Mouse (Mus musculus) ES-E14 (cell line): Measurements from ENCODE around the gene Ippk. TPM values are rescaled to one million over a fixed set of nuclear protein-coding genes. Genes with fewer than 3 reads are reported as not detected.

ENCODE experiments used
- DNase-seq: peaks from one replicate; pipeline ENCODE4 v3.0.0-alpha.2; 2013; ENCODE audit warnings: low read depth, low spot score
- H3K27ac ChIP-seq: 2 replicates; pipeline ENCODE4 v1.5.1; 2012; ENCODE audit warnings: low read depth, mild to moderate bottlenecking, low read length, moderate library complexity, mixed read lengths; ENCODE audit not compliant: poor library complexity, insufficient read depth, severe bottlenecking
- H3K36me3 ChIP-seq: 2 replicates; pipeline ENCODE4 v1.6.1; 2012; ENCODE audit warnings: mild to moderate bottlenecking, low read length, moderate library complexity, mixed read lengths; ENCODE audit not compliant: control insufficient read depth, poor library complexity, insufficient read depth, severe bottlenecking
- H3K4me1 ChIP-seq, 2 experiments: fragments of 150-350 bp in 1 of 2; sonication (generic) in 1 of 2; 2 replicates each; pipeline ENCODE4 v1.6.1; 2012; ENCODE audit warnings: low read length in 2 of 2, mild to moderate bottlenecking in 1 of 2, mixed read lengths in 1 of 2; ENCODE audit not compliant: control insufficient read depth in 2 of 2, insufficient read depth in 2 of 2, poor library complexity in 1 of 2
- H3K4me3 ChIP-seq, 2 experiments: fragments of 150-350 bp in 1 of 2; sonication (generic) in 1 of 2; 2 replicates each; pipeline ENCODE4 v1.5.1; 2012; ENCODE audit warnings: low read length in 2 of 2, low read depth in 1 of 2, mild to moderate bottlenecking in 1 of 2, mixed read lengths in 1 of 2; ENCODE audit not compliant: insufficient read depth in 1 of 2, poor library complexity in 1 of 2, severe bottlenecking in 1 of 2
- H3K9ac ChIP-seq: 2 replicates; pipeline ENCODE4 v1.6.1; 2012; ENCODE audit warnings: low read depth, mild to moderate bottlenecking, low read length, mixed read lengths; ENCODE audit not compliant: poor library complexity, insufficient read depth, severe bottlenecking
- H3K9me3 ChIP-seq: fragments of 150-350 bp; sonication (generic); 2 replicates; pipeline ENCODE4 v1.6.1; 2012; ENCODE audit warnings: low read depth, mild to moderate bottlenecking, low read length; ENCODE audit not compliant: control insufficient read depth, insufficient read depth
- CHD2 ChIP-seq: IDR thresholded peaks from 2 replicates; pipeline ENCODE4 v1.6.1; 2014; ENCODE audit warnings: mild to moderate bottlenecking, low read depth, low read length, inconsistent platforms
- HCFC1 ChIP-seq: IDR thresholded peaks from 2 replicates; pipeline ENCODE4 v1.6.1; 2012; ENCODE audit warnings: low read length, inconsistent platforms, borderline replicate concordance; ENCODE audit not compliant: insufficient read depth
- MAFK ChIP-seq: IDR thresholded peaks from 2 replicates; pipeline ENCODE4 v1.6.1; 2014; ENCODE audit warnings: mild to moderate bottlenecking, low read depth, low read length, inconsistent platforms; ENCODE audit not compliant: insufficient read depth
- ZC3H11A ChIP-seq: IDR thresholded peaks from 2 replicates; pipeline ENCODE4 v1.6.1; 2012; ENCODE audit warnings: low read depth, mild to moderate bottlenecking, inconsistent platforms, low read length, borderline replicate concordance
- ZNF384 ChIP-seq: IDR thresholded peaks from 2 replicates; pipeline ENCODE4 v1.6.1; 2012; ENCODE audit warnings: low read depth, low read length, inconsistent platforms
- in situ Hi-C, 2 experiments: fragments of 600-800 bp; cut with MboI; formaldehyde crosslinking; loops; one replicate each; pipeline ENCODE4 v1.15.1; 2025; ENCODE audit warnings: low sequenced_read_pairs in 2 of 2, inconsistent platforms in 1 of 2; ENCODE audit not compliant: unreplicated experiment in 2 of 2
- total RNA-seq: library from RNA; depleted of rRNA; stranded (reverse); fragments of 300-350 nt; gene quantifications from 2 replicates; pipeline ENCODE4 v1.2.3, GENCODE M21; 2012; rRNA removed

Ippk gene
- 12.1 and 16.9 TPM in 2 replicates for total RNA-seq

- in situ Hi-C loops: no loop called here
- Histone ChIP-seq H3K4me3 (peak within 1 kb of the TSS; percentile 76 to 88), H3K27ac (peak within 1 kb of the TSS; percentile 81), H3K9ac (peak within 1 kb of the TSS; percentile 98), H3K9me3 (no peaks in the 10 kb centered on the region), H3K4me1 (peaks cover 0 to 6% of the 10 kb centered on the region in 2 experiments; a peak in 1 of 4 replicates), H3K36me3 (no peaks in the 10 kb centered on the region)
- TF ChIP-seq ZNF384 (no peak), MAFK (no peak), HCFC1 (peak; percentile 90), CHD2 (no peak), ZC3H11A (no peak)
- DNase-seq: peak; percentile 97
Observed at GRCm38 (mm10) chr13:49420754-49421605, at the start of gene Ippk. Gene Ippk (plus strand): TSS chr13:49421249.

GRCm38 (mm10) chr13:49371428-49371899 lies 49.6 kb upstream of the Ippk start:
- no peak for DNase-seq
- Histone ChIP-seq H3K4me3 (no peak overlapping the region), H3K9me3 (no peaks in the 10 kb centered on the region), H3K4me1 (peaks cover 0 to 8% of the 10 kb centered on the region in 2 experiments; a peak in 1 of 4 replicates), H3K36me3 (peaks cover 28% of the 10 kb centered on the region; the same call in 1 of the 2 replicates), H3K27ac (no peak overlapping the region), H3K9ac (no peak overlapping the region)
- in situ Hi-C loops: no loop called here
- TF ChIP-seq CHD2: no peak
- TF ChIP-seq HCFC1: no peak
- TF ChIP-seq ZNF384: no peak
- TF ChIP-seq MAFK: no peak
- no peak for TF ChIP-seq ZC3H11A

DNA sequence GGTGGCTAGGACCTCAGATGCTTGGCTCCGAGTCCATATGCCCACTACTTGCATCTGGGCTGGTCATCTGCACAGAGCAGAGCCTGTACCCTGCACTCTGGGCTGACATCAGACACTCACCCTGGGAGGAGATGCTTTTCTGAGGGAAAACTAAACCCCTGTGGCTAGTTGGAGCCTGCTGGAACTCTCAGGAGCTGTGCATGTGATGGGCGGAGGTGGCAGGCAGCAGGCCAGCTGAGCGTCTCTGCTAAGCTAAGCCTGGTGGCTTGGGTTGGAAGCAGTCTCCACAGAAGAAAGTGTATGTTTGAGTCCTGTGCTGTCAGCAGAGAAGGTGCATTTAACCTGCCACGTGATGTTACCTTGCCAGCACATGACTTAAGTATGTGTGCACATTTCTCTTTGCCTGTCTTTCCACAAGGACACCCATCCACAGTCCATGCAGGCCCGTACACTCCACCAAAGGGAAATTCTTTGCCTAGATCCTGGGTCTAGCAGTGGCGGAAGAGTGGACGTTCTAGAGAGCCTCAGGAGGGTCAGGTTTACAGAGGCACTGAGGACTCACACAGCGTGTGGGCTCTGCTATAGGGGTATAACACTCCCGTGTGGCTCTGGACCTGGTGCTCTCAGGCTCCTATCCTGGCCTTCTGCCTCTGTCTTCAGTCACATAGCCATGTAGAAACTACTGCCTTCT lies 48.5 kb upstream of the Ippk start:
- no peak overlapping the region for H3K27ac ChIP-seq
- DNase-seq: no peak
- no peak overlapping the region for H3K9ac ChIP-seq
- no peaks in the 10 kb centered on the region for H3K9me3 ChIP-seq
- in situ Hi-C loops: no loop called here
- peaks cover 0 to 8% of the 10 kb centered on the region in 2 experiments; a peak in 1 of 4 replicates for H3K4me1 ChIP-seq
- H3K4me3 ChIP-seq: no peak overlapping the region
- TF ChIP-seq ZC3H11A: no peak
- no peak for TF ChIP-seq ZNF384
- TF ChIP-seq MAFK: no peak
- no peak for TF ChIP-seq CHD2
- TF ChIP-seq HCFC1: no peak
- H3K36me3 ChIP-seq: peaks cover 30% of the 10 kb centered on the region; the same call in 1 of the 2 replicates

- TF ChIP-seq MAFK (no peak), CHD2 (no peak), ZNF384 (no peak), HCFC1 (no peak), ZC3H11A (no peak)
- in situ Hi-C loops: no loop called here
- Histone ChIP-seq H3K36me3 (peaks cover 42% of the 10 kb centered on the region), H3K9ac (no peak overlapping the region), H3K27ac (no peak overlapping the region), H3K9me3 (no peaks in the 10 kb centered on the region), H3K4me3 (no peak overlapping the region), H3K4me1 (peaks cover 0 to 8% of the 10 kb centered on the region in 2 experiments; a peak in 1 of 4 replicates)
- no peak for DNase-seq
Observed at GRCm38 (mm10) chr13:49374304-49374703, 46.7 kb upstream of the Ippk start.
